Mouse (Mus musculus) spleen, adult 12 weeks (tissue): ENCODE results near the gene Frk.
"Not testable (repeated sequence)": the region's sequence is repeated elsewhere in the genome, so short reads cannot be mapped to it uniquely, and the experiment has no call there.

Source experiments
- DNase-seq: peaks from one replicate; pipeline ENCODE4 v3.0.0; 2022; ENCODE audit warnings: low spot score

Frk gene

GRCm38 (mm10) chr10:34483297-34484013 lies at the start of gene Frk:
Frk (plus strand) TSS chr10:34483399.
- no peak for DNase-seq

- not testable (repeated sequence) for DNase-seq
Observed at GRCm38 (mm10) chr10:34434191-34434590, 49.0 kb upstream of the Frk start.

GRCm38 (mm10) chr10:34449469-34449868 lies 33.7 kb upstream of the Frk start:
- no peak for DNase-seq

DNA sequence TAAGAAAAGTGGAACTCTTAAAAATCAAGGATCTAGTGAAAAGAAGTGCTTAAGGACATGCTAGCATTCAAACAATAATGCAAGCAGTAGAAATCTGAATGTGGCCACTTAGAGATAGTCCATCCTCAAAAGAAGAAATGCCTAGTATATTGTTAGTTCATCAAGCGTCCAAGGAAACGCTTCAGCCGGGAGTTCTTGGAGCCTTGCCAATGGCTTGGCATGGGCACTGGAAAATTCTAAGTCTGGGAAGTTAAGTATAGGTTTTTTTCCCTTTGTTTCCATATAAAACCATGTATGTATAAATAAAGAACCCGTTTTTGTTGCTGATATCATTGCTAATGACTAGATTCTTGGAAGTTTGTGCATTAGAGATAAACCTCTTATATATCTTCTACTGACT lies 21.7 kb upstream of the Frk start:
- no peak for DNase-seq

DNA sequence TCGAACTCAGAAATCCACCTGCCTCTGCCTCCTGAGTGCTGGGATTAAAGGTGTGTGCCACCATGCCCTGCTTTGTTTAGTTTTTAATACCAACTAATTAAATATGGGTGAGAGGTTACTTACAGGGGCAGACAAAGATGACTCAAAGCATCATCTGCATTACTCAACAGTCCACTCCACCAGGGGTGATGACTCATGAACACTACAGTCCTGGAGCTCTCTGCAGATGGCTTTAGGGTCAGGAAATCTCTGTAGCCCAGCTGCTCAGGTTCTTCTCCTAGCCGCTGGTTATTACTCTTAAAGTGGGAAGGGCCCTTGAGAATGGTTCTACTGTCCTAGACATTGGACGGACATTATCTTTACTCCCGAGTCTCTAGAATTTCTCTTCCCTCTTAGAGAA lies 18.9 kb upstream of the Frk start:
- DNase-seq = no peak

DNA sequence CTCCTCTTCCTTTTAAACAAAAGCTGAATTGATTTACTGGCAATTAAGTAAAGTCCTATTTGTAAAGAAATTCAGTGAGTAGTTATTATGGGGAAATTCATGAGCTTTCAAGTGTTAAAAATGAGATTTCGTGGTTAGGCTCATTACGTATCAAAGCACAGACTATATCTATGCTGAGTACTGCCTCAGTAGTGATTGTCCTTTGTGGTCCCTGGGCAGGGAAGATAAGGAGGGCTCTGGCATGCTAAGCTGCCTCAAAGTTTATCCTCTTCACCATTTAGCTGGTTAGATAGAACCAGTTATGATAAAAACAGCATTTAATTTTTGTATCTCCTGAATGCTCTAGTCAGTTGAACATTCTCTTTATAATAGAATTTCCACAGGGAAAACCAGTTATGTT lies 14.2 kb upstream of the Frk start:
- no peak for DNase-seq

GRCm38 (mm10) chr10:34479942-34480455 lies 3.2 kb upstream of the Frk start:
- DNase-seq = no peak

GRCm38 (mm10) chr10:34484014-34484411 lies 814 bp downstream of the Frk start:
- no peak for DNase-seq

DNA sequence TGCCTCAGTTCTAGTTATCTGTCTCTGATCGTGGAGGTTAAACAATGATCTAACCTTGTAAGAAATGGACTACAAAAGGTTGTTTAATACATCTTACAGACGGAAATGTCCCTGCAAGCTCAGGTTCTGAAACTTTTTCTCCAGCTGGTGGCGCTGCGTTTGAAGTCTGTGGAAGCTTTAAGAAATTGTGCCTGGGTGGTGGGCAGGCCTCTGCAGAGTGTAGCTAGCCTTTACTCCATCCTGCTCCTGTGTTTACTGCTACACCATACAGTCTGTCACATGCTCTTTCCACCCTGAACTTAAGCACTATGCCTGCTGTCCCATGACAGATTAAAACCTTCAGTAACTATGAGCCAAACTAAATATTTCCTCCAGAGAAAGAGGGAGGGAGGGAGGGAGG lies 1.9 kb downstream of the Frk start:
- DNase-seq = no peak

- DNase-seq = no peak
Observed at GRCm38 (mm10) chr10:34507807-34508206, 24.6 kb downstream of the Frk start.

DNA sequence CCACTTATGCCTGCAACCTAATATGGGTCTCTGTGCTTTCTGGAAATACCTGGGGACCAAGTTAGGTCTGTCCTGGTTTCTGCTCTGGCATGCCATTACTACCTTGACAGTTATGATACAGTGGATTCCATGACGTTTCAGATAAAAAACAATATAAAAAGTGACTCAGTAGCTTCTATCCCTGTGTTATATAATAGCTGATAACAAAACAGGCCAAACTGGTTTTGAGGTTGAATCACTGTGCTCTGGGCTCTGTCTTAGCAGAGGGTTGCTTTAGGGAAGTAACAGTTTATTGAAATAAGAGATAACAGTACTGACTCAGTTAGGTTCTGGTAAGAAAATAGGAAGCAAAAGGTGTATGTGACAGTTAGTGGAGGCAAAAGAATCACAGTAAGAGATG lies 25.4 kb downstream of the Frk start:
- DNase-seq = no peak

DNA sequence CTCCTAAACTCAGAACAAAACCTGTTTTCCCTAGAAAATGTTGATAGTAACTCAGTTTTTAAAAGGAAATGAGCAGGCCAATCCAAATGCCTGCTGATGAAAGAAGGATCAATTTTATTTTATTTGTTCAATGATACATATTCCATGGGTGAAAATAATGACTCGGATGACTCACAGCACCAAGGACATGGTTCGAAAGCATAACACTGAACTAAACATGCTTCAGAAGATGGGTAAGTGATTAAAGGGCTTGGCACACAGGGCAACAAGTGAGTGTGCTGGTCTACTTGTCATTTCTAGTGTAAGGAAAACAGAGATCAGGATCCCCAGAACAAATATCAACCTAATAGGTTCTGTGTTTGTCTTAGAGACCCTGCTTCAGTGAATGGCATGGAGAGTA lies 26.1 kb downstream of the Frk start:
- no peak for DNase-seq

DNA sequence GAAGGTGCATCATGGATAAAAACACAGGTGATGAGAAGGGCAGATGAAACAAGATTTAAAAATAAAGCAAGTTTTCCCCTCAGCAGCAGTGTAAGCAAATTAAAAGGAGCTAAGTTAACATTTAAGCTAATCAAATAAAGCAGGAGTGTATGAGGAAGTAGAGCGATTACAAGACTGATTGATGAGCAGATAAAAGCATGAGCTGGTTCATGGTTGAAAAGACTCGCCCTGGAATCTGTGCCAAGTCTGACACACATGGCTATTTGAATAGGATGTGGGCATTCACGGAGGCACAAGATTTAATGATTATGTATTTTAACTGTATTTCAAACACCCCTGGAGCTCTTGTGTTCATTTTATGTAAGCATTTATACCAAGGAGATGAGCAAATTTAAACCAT lies 28.0 kb downstream of the Frk start:
- no peak for DNase-seq

- no peak for DNase-seq
Observed at GRCm38 (mm10) chr10:34512551-34512950, 29.4 kb downstream of the Frk start.

- DNase-seq = no peak
Observed at GRCm38 (mm10) chr10:34525598-34525997, 42.4 kb downstream of the Frk start.

DNA sequence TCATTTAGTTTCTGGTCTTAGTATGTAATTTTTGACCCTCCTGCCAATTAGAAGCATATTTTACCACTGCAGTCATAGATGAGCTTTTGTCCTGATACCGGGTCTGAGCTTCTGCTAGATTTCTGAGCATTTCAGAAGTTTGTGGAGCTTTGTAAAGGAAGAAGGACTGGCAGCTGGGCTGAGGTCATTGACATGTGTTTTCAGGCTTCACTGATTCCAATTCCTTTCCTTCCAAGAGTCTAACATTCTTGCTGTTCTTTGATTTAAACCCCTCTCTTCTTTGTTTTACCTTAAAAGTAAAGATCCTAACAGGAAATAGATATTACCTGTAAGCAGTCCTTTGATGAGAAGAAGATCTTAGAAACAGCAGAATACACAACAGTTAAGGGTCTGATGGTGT lies 48.6 kb downstream of the Frk start:
- no peak for DNase-seq

DNA sequence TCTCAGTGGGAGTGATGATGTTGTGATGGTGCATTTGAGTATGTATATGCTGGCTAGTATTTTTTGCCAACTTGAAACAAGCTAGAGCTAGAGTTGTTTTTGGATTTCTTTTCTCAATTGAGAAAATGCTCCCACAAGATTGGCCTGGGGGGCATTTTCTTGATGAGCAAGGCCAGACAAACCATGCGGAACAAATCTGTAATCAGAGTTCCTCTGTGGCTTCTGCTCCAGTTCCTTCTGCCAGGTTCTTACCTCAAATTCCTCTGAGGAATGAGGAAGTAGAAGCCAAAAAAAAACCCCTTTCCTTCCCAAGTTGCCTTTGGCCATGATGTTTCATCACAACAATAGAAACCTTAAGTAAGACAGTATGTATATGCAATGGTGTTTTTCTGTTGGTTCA lies 49.3 kb downstream of the Frk start:
- no peak for DNase-seq

- no peak for DNase-seq
Observed at GRCm38 (mm10) chr10:34540687-34541086, 57.5 kb downstream of the Frk start.

- DNase-seq = no peak
Observed at GRCm38 (mm10) chr10:34541717-34542490, 58.7 kb downstream of the Frk start.

- DNase-seq = no peak
Observed at GRCm38 (mm10) chr10:34550612-34551011, 67.4 kb downstream of the Frk start.

GRCm38 (mm10) chr10:34551636-34552035 lies 68.4 kb downstream of the Frk start:
- DNase-seq = no peak

- DNase-seq = no peak
Observed at GRCm38 (mm10) chr10:34563518-34564176, 80.4 kb downstream of the Frk start.

- no peak for DNase-seq
Observed at GRCm38 (mm10) chr10:34615474-34615873, 132.3 kb downstream of the Frk start.
